Mouse (Mus musculus) retina, embryonic 14.5 days (tissue): ENCODE results near the gene Dennd1b.

Source experiments
- DNase-seq: peaks from one replicate; pipeline ENCODE4 v3.0.0-alpha.2; 2015; ENCODE audit warnings: low spot score

Gene Dennd1b

DNA sequence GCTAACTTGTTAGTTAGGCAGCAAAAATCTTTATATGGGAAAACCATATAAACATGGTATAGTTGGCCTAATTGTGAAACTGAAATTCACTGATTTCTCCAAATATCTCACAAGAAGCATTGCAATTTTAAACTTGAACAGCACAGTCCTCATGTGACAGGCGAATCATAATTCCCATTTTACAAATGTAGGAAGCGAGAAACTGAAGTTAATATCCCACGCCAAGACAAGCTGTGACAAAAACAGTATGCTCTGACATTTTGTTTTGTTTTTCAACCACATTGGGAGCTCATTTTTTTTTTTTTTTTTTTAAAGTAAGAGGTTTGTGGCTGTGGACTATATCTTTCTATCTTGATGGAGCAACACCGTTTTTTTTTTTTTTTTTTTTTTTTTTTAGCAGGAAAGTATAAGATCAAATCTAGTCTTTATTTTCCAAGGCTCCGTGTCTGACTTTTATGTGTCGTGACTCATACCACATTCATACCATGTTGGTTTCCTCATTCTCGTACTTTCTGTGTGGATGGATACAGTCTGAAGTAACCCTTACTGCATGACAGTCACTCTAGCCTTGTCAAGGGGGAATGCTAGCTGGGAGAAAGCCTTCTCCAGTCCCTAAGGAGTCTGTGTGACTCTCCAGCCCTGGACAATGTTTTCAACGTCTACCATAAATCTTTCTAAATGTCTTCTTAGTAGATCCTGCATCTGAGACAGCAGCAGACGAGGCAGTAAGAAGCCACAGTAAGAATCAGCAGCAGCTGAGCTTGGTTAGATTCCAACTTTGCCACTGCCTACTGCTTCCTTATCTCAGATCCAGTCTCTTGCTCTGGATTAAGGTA lies 751 bp upstream of the Dennd1b start:
- no peak for DNase-seq

DNA sequence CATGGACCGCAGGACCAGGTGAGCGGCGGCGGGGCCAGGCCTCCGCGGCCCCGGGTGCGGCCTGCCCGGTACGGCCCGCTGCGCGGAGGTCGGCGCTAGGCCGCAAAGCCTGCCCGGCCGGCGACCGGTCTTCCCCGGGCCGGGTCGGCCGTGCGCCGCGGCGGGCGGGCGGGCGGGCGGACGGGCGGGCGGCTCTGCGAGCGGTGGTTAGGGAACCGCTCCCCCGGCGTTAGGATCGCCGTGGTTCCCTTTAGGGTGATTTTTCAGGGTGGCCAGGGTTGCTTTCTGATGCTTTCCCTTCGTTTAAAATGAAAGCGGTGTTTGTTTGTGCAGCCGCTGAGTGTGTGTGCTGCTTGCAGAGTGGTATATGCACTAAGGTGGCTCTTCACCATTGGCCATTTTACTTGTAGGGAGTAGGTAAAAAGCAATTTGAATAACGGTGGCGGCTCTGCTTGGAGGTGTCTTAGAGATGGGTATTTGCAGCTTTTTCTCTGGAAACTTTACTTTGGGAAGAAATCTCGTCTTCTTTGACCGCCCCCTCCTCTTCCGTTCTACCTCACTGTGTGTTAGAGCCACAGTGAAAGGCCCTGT lies 728 bp downstream of the Dennd1b start:
- peak; percentile 58 for DNase-seq

DNA sequence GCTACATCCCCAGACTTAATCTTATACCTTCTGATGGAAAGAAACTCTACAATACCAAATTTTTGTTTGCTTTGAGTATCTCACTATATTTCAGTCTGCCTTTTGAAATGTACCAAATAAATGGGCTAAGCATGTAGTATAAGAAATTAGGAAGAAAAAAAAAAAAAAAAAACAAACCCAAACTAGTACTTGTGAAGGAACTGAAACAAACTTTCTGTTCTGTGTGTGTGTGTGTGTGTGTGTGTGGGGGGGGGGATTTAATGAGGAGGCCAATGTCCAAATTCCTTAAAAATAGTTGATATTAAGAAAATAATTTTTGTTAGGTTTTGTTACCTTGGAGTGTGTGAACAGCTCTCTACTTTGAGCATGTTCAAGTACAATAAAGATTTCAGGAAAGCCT lies 1.8 kb downstream of the Dennd1b start:
- DNase-seq, result no peak

DNA sequence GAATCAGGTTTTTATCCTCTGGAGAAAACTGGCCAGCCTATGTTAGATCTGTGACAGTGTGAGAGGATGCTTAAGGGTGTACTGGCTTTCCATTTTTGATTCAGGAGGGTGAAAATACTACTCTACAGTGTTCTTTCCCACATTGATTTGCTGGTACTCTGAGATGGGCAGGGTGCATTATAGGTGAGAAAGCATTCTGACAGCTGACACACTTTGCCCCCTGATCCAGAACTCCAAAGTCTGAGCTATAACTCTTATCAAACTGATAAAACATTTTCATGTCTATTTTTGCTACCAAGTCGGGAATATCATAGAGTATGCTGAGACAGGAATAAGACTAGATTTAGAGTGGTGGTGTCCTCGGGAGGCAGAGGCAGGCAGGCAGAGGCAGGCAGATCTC lies 2.3 kb downstream of the Dennd1b start:
- DNase-seq, result no peak

DNA sequence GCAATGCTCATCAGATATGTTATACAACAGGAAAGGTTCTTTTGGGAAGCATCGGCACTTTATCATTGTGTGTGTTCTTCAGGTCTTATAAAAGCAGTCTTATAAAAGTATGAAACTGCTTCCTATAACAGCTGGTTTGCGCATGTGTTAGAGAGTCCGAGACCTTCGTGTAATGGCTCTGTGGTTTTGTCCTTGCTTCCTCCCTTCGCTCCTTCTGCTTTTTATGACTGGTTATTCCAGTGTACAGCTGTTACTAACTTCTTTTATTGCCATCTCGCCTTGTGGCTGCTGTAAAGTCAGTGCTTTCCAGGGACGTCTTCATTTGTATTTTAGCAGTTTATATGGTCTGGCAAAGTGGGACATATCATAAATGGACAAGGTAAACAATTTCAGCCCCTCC lies 4.2 kb downstream of the Dennd1b start:
- DNase-seq, result no peak

DNA sequence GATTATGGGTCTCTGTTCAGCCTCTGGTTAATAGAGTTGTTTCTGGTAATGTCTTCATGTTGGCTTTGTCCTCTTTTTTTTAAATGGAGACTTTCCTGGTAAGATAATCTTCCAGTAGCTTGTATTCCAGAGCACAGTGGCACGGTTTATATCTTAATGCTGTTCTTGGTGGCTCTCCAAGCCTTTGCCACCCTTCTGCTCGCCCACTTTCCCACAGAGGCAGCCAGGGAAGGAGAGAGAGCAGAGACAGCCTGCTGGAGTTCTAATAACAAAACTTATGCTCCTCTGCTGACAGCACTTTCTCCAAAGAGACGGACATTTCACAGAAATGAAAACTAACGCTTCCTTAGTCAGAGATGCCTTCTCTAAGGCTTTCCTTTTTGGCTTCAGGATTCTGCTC lies 6.8 kb downstream of the Dennd1b start:
- no peak for DNase-seq

DNA sequence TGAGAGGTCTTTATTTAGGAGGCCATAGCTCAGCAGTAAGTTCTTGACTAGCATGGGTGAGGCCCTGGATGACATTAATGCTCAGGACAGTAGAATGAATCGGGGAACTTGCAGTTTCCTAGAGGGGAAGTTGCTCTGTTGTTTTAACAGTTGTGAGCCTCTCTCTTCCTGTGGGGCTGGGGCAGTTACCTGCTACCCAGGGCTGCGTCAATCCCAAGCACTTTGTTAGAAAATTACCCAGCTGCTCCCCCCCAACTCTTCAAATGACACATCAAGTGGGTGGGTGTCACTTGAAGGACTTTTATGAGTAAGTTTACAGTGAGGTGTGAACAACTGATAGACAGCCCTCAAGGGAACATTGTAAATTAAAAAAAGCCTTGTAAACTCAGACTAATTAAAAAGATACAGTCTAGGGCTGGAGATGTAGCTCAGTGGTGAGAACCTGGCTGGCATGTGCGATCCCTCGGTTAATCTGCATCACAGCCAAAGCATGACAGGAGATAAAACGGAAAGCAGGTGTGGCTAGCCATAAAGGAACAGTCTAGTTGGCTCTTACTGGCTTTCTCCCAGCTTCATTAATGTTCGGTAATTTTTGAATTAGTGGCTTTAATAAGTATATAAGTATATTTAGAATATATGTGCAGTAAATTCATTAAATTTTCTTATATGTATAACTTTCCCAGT lies 10.4 kb downstream of the Dennd1b start:
- DNase-seq, result no peak

DNA sequence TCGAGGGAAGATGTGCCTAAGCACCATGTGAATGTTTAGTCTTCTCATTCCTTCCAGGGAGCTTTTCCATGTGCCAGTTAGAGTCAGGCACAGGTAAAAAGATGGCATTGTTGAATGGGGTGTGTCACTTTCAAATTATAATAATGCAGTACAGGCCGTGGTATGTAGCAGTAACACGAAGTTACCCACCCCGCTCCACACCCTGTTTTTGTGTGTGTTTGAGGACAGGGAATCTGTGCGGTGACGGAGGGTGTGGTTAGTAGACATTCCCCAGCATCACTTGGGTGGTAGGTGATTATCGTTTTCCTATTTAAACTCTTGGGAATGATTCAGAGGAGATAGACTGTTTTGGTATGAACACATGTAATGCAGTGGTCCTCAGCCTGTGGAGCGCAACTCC lies 11.6 kb downstream of the Dennd1b start:
- no peak for DNase-seq

DNA sequence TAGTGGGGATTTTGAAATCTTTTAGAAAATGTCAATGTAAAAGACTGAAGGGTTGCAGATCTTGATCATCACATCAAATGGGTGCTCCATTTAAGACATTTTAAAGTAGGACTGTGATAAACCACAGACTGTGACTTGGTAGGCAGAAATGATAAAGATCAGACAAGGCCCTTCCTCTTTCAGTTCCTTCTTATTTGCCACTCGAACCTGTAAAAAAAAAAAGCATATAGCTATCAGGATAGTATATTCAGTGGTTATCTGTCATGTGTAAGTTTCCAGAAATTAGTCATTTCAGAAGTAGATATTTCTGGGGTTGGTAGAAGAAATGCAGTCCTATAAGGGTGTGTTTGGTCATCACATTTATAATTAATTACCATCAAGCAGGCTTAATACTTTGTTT lies 12.7 kb downstream of the Dennd1b start:
- DNase-seq, result no peak

DNA sequence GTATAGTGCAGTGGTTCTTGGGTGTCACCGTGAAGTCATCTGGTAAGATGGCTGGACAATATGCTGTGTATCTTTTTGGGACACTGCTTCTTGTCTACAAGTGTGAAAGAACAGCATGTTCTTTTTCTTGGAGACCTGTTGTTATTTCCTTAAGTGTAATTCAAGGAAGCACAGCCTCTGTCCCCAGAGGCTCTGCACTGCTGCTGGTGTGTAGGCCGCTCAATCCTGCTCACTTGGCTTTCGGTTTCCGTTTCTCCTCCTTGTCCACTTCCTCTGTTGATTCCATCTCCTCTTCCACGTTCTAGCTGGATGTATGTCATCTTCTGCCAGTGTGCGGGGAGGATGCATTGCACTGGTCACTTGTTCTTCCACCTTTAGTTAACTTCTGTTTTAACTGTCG lies 19.0 kb downstream of the Dennd1b start:
- DNase-seq, result no peak

DNA sequence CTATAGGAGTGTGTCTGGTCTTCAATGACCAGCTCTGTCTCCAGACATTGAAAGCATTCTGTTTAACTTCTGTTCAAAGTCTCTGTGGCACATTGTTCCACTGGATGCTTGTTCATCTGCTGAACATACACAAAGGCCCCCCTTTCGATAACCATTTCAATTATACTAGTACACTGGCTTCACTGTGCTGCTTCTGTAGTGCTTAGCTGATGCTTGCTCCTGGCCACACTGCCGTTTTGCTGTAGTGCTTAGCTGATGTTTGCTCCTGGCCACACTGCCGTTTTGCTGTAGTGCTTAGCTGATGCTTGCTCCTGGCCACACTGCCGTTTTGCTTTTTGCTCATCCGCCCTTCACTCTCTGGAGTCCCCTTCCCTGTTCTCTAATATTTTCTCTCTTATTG lies 19.4 kb downstream of the Dennd1b start:
- DNase-seq, result no peak

DNA sequence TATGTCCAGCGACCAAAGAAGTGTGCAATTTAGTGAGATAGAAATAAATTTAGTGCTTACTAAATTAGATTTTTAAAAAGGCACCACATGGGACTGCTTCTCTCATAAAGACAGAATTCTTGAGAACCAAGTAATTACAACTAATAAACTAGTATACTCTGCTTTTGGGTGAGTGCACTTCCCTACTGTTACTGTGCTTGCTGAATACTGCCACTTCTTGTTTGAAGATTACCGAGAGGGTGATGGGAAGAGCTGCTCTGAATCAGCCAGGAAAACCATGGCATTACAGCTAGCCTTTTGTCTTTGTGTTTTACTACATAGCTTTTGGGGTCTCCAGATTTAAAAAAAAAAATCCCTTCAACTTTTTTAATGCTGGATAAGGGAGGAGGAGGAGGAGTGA lies 19.8 kb downstream of the Dennd1b start:
- DNase-seq, result no peak

DNA sequence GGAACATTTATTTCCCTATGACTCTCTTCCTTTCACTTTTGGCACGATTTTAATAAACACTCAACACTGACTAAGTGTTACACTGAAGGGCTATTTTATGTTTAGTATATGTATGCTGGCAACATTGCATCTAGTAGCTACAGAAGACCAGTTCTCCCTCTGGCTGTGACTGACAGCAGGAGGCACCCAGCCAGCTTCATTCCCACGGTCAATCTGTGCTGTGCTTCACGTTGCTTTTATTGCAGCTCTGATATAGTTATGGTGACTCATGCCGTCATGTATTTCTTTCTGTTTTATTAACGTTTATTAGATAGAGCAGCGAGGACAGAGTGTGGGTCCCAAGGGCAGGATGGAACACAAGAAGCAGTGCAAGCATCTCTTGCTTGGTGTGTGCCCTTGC lies 20.2 kb downstream of the Dennd1b start:
- DNase-seq, result no peak

DNA sequence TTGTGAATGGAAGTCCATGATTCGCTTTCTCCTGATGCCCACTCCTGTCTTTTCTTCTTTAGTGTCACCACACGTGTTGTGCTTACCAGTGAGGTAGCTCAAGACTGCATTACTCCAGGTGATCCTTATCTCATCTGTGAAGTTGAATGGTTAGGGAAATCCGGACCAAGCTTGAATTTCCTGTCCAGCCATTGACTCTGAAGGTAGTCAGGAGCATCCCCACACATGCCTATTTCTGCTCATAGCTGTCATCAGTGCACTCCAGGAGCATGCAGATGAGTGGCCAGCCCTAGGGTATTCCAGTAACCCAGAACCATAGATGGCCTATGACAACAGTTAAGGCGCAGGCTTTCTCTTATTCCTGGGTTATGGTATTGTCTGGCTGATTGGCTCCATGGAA lies 20.9 kb downstream of the Dennd1b start:
- no peak for DNase-seq

DNA sequence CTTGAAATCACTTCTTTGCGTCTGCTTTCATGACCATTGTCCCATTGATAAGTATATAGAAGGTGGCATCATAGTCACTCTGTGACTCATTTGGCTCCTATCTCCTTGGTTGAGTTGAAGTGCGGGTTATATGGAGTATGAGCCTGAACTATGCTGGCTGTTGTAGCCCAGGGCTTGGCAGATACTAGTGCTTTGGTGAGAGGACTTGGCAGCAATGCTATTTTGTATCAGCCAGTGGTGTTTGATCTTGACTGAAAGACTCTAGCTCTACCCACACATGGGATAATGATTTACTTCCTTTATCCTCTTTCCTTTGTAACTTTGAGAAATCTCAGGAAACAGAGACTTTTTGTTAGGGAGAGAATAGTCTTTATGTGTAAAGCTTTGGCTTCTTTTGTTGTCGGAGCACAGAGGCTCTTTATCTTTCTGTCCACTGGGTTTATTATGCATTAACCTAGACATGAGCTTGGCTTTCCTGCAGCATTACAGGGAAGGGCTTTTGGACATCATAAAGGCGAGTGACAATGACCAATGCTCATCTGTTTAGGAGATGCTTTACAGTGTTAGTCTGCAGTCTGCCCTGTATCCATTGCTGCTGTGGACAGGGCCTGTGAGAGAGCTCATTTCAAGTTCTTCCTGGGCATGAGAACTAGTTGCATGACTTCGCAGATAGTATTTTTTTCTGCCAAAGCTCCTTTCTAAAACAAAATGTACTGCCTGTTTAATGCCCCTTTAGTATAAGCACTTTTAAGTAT lies 29.3 kb downstream of the Dennd1b start:
- DNase-seq, result no peak

DNA sequence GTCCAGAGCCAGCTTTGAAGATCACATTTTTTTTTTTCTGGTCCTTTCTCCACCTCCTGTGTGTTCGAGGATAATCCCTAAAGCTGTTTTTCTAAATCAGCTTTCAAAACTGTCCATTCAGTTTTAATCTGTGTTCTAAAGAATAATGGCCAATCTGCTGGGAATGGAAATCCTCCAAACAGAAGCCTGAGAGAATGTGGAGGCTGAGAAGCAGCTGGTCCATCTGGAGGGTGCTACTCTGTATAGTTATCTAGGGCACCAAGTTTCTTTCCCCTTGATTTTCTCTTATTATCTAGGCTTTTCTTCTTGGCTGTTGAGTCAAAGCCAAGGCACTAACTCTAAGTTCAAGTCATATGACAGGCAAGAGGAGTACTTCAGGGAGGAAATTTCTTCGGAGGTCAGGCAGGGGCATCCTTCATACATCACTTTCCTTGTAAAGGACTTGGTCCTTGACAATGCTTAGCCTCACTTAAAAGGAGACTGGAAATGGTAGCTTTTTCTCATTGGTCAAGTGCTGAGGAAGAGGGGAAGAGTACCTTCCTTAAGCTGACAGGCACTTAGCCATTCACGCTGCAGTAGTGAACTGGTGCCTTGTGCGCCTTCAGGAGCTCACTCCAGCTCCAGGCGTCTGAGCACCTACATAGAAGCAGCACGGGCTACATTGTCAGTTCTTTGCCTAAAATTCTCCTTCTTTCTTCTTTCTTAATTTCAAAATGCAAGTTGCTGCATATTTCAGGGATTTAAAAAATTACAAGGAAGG lies 32.6 kb downstream of the Dennd1b start:
- DNase-seq, result peak; percentile 20

DNA sequence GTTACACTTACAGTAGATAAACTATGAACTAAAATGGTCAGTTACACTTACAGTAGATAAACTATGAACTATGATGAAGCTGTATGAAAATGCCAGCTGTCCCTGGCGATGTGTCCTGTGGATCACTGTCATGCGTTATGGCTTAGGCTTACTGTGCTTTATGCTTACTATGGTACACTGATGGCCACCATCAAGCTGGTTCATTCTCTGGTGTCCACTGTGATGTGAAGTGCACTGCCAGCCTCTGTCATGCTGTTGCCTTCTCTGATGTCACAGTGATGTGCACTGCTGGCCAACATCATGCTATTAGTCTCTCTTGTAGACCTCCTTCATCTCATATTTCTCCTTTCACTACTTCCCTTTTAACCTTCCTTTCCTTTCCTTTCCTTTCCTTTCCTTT lies 33.4 kb downstream of the Dennd1b start:
- no peak for DNase-seq

DNA sequence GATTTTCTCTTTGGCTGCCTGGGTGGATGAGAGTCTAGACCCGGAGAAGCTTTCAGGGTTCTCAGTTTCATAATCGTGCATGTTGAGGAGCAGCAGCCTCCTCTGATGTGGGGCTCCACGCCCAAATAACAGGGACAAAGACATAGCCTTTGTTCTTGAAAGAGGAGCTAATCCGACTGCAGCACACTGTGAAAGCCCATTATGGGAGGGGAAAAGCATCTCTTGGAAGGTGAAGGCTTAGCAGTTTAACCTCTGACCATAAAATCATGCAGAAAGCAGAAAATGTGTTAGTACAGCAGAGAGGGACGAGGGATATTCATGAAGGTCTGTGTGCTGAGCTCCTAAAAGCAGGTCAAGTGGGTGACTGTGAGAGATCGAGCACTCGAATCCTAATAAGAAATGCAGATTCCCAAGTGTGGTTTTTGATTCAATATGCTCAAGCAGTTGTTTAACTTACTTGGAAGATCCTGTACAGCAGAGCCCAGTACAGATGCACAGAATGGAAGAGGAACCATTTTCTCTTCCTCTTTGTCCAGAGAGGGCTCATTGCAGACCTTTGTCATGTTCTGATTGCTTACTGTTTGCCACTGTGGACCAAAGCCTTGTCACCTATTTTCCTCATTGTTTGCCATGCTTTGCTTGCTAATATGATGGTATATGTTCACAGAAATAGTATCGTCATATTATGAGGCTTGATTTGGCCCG lies 37.6 kb downstream of the Dennd1b start:
- peak; percentile 68 for DNase-seq

DNA sequence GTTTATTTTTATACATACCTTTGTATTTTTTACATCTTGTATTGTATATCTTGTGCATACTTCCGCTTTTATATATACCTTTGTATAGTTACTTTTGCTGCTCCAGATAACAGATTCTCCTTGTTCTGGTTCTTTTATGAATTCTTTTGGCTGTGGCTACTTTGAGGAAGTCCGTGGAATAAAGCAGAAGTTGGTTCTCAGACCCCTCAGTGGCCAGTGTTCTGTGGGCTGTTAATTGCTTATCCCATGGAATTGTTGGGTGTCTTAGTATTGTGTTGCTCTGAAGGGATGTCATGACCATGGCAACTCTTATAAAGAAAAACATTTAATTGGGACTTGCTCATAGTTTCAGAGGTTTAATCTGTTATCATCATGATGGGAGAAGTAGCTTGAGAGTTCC lies 40.3 kb downstream of the Dennd1b start:
- DNase-seq, result no peak

DNA sequence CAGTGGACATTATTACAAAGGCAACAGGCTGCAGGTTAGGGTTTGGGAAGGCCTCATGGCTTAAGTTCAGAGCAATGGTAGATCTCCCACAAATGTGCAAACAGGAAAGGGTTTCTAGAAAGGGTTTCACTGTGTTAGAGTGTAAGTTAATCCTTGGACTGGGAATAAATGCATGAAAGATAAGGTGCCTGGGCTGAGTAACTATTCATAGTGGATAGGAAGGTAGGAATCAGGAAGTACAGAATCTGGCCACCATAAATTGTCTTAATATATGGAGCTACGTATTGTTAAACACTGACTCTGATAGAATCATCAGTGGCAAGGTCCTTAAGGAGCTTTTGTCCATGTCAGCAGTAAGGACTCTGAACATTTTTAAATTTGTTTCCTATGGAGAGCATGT lies 42.8 kb downstream of the Dennd1b start:
- DNase-seq, result no peak

DNA sequence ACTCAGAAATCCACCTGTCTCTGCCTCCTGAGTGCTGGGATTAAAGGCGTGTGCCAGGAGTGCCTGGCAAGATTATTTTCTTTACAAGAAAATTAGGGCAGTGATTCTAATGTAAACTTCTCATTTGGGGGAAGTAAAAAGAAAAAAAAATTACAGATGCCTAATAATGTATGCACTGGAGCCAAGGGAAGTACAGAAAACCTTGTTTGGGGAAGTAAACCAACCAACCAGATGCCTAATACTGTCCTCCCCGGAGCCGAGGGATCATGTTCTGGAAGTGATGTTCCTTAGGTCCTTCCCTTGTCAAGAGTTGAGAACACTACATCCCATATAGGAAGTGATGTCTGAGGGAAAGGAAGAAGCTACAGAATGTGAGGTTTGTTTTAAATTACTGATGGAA lies 44.2 kb downstream of the Dennd1b start:
- no peak for DNase-seq
